In the genomic region with DNA sequence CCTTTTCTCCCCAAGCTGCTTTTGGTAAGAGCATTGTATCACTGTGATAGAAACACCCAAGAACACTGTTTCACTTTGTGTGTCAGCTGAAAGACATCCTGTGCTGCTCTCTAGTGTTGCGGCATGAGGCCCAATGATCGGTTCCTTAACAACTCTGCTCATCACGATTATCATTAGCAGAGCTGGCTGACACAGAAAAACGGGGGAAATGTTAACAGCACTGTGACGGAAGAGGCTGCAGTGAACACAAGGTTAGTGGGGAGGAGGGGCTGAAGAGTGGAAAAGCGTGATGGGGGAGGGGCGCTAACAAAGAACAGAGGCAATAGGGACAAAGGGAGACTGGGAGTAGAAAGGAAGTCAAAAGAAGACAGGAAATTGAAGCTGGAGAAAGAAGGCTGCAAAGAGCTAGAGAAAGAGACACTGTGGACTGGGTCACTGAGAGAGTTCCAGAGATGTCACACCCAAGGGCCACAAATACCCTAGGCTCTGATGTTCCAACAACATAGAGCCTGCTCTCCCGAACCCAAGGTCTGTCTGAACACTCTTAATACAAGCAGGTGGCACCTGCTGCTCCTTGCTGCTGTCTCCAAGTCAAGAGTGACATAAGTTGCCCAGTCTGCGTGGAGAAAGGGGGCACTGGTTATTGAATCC, we compare ENCODE assay signal across 7 mouse cellular contexts. TPM values are rescaled to one million over a fixed set of nuclear protein-coding genes. Genes with fewer than 3 reads are reported as not detected.
A peak's percentile ranks its signal among the peaks of the same experiment; 100 is the strongest.
DNase-seq lines count a peak whose midpoint lies in the region; ATAC-seq lines count a peak whose summit lies in the region.

No protein-coding gene starts in this region.

- H3K4me2 ChIP-seq in forebrain, embryonic 12.5 days, result peak overlapping the region; percentile 13; the same call in 1 of the 2 replicates

- no peaks in the 10 kb centered on the region for H3K27me3 ChIP-seq in forebrain, embryonic 12.5 days
- no peaks in the 10 kb centered on the region for H3K27me3 ChIP-seq in splenic B cell, adult 2 months (ENCODE audit: control insufficient read depth, insufficient read depth, low read length, poor library complexity, severe bottlenecking)

- peak; percentile 74 for DNase-seq in retina, postnatal 1 day
- DNase-seq in retina, embryonic 14.5 days (ENCODE audit: low spot score), result no peak
- DNase-seq in liver, result peak; percentile 30
- peak; percentile 31 for DNase-seq in splenic B cell, adult 2 months (ENCODE audit: low read depth, low spot score)
- no peak for DNase-seq in cerebellum, adult 11 months
- DNase-seq in layer of hippocampus, postnatal 36 days, result no peak

- no peak overlapping the region for H3K9ac ChIP-seq in forebrain, embryonic 12.5 days

- H3K27ac ChIP-seq in forebrain, embryonic 12.5 days, result peak overlapping the region; percentile 59

- H3K36me3 ChIP-seq in forebrain, embryonic 12.5 days (replicated peaks), result no peaks in the 10 kb centered on the region
- H3K36me3 ChIP-seq in splenic B cell, adult 2 months (ENCODE audit: control insufficient read depth, insufficient read depth, low read length, poor library complexity, severe bottlenecking), result no peaks in the 10 kb centered on the region

- no peaks in the 10 kb centered on the region for H3K9me3 ChIP-seq in forebrain, embryonic 12.5 days

- H3K4me1 ChIP-seq in forebrain, embryonic 12.5 days, result peaks cover 24% of the 10 kb centered on the region

- WGBS in forebrain, embryonic 12.5 days, result 34% methylated on average over 9 of the region's 9 CpGs

- H3K4me3 ChIP-seq in forebrain, embryonic 12.5 days (replicated peaks), result no peak overlapping the region

- ATAC-seq in forebrain, embryonic 12.5 days (ENCODE audit: low FRiP score), result peak; percentile 81; the same call in 1 of the 2 replicates

RNA-seq across cellular contexts. Expression of a gene that starts 58.0 kb away (rescaled TPM):
- 3.2 and 4.0 TPM in 2 replicates for polyA plus RNA-seq in forebrain, embryonic 12.5 days (2016; fragmentation: Nextera tagmentation; extraction: Ambion mirVana)
- 1 to 10 TPM; 6.1 to 8.9 TPM for total RNA-seq in layer of hippocampus, postnatal 36 days (2021)

Comparison
In these comparisons a context has a peak if more than half of its experiments do, and no peak if none do; other contexts are left out.
1. DNase-seq: peak in retina, postnatal 1 day (single experiment), liver (single experiment) and splenic B cell, adult 2 months (single experiment); none in retina, embryonic 14.5 days (single experiment), cerebellum, adult 11 months (single experiment) and layer of hippocampus, postnatal 36 days (0 of 2).